33 mouse cellular contexts compared by ENCODE assay signal in the genomic region with DNA sequence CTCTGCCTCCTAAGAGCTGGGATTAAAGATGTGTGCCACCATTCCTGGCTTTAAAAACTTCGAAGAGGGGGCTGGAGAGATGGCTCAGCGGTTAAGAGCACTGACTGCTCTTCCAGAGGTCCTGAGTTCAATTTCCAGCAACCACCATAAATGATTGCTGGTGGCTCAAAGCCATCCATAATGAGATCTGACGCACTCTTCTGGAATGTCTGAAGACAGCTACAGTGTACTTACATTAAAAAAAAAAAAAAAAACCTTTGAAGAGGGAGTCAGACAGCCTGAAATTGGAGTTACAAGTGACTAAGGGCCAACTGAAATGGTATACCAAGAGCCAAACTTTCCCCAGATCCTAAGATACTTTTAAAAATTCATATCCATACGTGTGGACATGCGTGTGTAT.
"Had no signal": no experiment of that assay in that cellular context is flagged by ENCODE, and none has a peak within 500 bp of the region (broad histone marks: within the 10 kb centered on the region; RNA-seq: fewer than 3 reads in every experiment).

No protein-coding gene starts in this region.

- DNase-seq: heart, postnatal 10 days; heart, postnatal 14 days; heart, postnatal 36 days; heart, postnatal 4 days; kidney, adult 11 months; kidney, adult 18-20 months; kidney, adult 2 months; kidney, adult 8-10 months; kidney, adult 9 months; kidney, postnatal 10 days; kidney, postnatal 14 days; kidney, postnatal 25 days; kidney, postnatal 36 days; kidney, postnatal 4 days; layer of hippocampus, adult 9-11 months; layer of hippocampus, postnatal 36 days had no signal

- ATAC-seq: hindbrain, embryonic 16.5 days; hindbrain, postnatal 0 days; inflammation-experienced regulatory T-cells, adult 6 months; intestine, embryonic 15.5 days; intestine, embryonic 16.5 days; intestine, postnatal 0 days had no signal

- H3K27ac ChIP-seq: heart, embryonic 13.5 days; heart, embryonic 15.5 days; hindbrain, embryonic 10.5 days; hindbrain, embryonic 12.5 days; hindbrain, embryonic 13.5 days; hindbrain, embryonic 14.5 days; hindbrain, embryonic 15.5 days; hindbrain, postnatal 0 days; intestine, embryonic 15.5 days; kidney, embryonic 15.5 days; kidney, postnatal 0 days; left cerebral cortex, adult 2 months had no signal

- H3K4me3 ChIP-seq: heart, embryonic 12.5 days; heart, embryonic 13.5 days; heart, embryonic 15.5 days; hindbrain, embryonic 10.5 days; hindbrain, embryonic 12.5 days; hindbrain, embryonic 13.5 days; hindbrain, embryonic 15.5 days; intestine, embryonic 15.5 days; kidney, embryonic 15.5 days; left cerebral cortex, adult 2 months had no signal
